Mouse (Mus musculus) forebrain, embryonic 16.5 days (tissue): ENCODE measurements around the gene Bicc1. TPM values are rescaled to one million over a fixed set of nuclear protein-coding genes. Genes with fewer than 3 reads are reported as not detected.

Experiments
- ATAC-seq: fragments of 200-750 bp; cut with Nextera tagmentation; 2 replicates; pipeline ENCODE4 v1.8.0; 2017; ENCODE audit warnings: mild to moderate bottlenecking, moderate library complexity
- H3K27ac ChIP-seq: fragments of 300-500 bp; sonication (generic); 2 replicates; pipeline ENCODE4 v1.5.1; 2014; ENCODE audit warnings: low read length, control low read depth
- H3K27me3 ChIP-seq: fragments of 300-500 bp; sonication (generic); replicated peaks from 2 replicates; pipeline ENCODE4 v1.6.1; 2014; ENCODE audit warnings: low read length; ENCODE audit not compliant: control insufficient read depth, insufficient read depth
- H3K36me3 ChIP-seq: fragments of 300-500 bp; sonication (generic); 2 replicates; pipeline ENCODE4 v1.6.1; 2014; ENCODE audit not compliant: control insufficient read depth, insufficient read depth
- H3K4me1 ChIP-seq: fragments of 300-500 bp; sonication (generic); replicated peaks from 2 replicates; pipeline ENCODE4 v1.6.1; 2014; ENCODE audit warnings: low read length; ENCODE audit not compliant: control insufficient read depth, insufficient read depth
- H3K4me2 ChIP-seq: fragments of 300-500 bp; sonication (generic); 2 replicates; pipeline ENCODE4 v1.6.1; 2014; ENCODE audit warnings: mild to moderate bottlenecking, low read length, control low read depth
- H3K4me3 ChIP-seq: fragments of 300-500 bp; sonication (generic); replicated peaks from 2 replicates; pipeline ENCODE4 v1.5.1; 2014; ENCODE audit warnings: mild to moderate bottlenecking, low read length, control low read depth
- H3K9ac ChIP-seq: fragments of 300-500 bp; sonication (generic); replicated peaks from 2 replicates; pipeline ENCODE4 v1.6.1; 2014; ENCODE audit warnings: low read depth, low read length, control low read depth
- H3K9me3 ChIP-seq: fragments of 300-500 bp; sonication (generic); 2 replicates; pipeline ENCODE4 v1.6.1; 2016; ENCODE audit warnings: low read length; ENCODE audit not compliant: control insufficient read depth
- WGBS: fragments of 180-500 bp; shearing (Covaris S2); extraction: QIAGEN DNeasy Blood & Tissue Kit; methylation state at CpG from one replicate; pipeline ENCODE4 v1.1.7; 2014; 5-methylcytosine and 5-hydroxymethylcytosine counted together
- polyA plus RNA-seq: library from polyadenylated mRNA; unstranded; fragments of >200 nt; fragmentation: Nextera tagmentation; extraction: Ambion mirVana; gene quantifications from 2 replicates; pipeline ENCODE4 v1.2.1, GENCODE M21; 2015

Bicc1 gene
- polyA plus RNA-seq, 1 experiment from 2014 or later, result 3.1 TPM

- Histone ChIP-seq H3K27ac (no peak overlapping the region), H3K4me2 (no peak overlapping the region), H3K36me3 (no peaks in the 10 kb centered on the region), H3K4me3 (no peak overlapping the region), H3K27me3 (no peaks in the 10 kb centered on the region), H3K4me1 (no peaks in the 10 kb centered on the region), H3K9me3 (no peaks in the 10 kb centered on the region), H3K9ac (no peak overlapping the region)
- 58% methylated on average over 1 of the region's 1 CpGs for WGBS
- ATAC-seq, result no peak
These were observed 239.6 kb downstream of the Bicc1 start for GRCm38 (mm10) chr10:70919851-70920250.

GRCm38 (mm10) chr10:70919031-70919663 is 240.4 kb downstream of the Bicc1 start:
- no peaks in the 10 kb centered on the region for H3K9me3 ChIP-seq
- H3K36me3 ChIP-seq, result no peaks in the 10 kb centered on the region
- no peak overlapping the region for H3K4me3 ChIP-seq
- H3K9ac ChIP-seq, result no peak overlapping the region
- H3K27ac ChIP-seq, result no peak overlapping the region
- no peak for ATAC-seq
- 79% methylated on average over 13 of the region's 13 CpGs for WGBS
- H3K4me1 ChIP-seq, result no peaks in the 10 kb centered on the region
- no peaks in the 10 kb centered on the region for H3K27me3 ChIP-seq
- no peak overlapping the region for H3K4me2 ChIP-seq

- H3K4me2 ChIP-seq, result no peak overlapping the region
- H3K9ac ChIP-seq, result no peak overlapping the region
- no peaks in the 10 kb centered on the region for H3K27me3 ChIP-seq
- 83% methylated on average over 6 of the region's 6 CpGs for WGBS
- H3K4me1 ChIP-seq, result no peaks in the 10 kb centered on the region
- no peak overlapping the region for H3K27ac ChIP-seq
- no peak overlapping the region for H3K4me3 ChIP-seq
- H3K36me3 ChIP-seq, result no peaks in the 10 kb centered on the region
- no peak for ATAC-seq
- 0 out of 2 replicates have a peak, but pooled peaks cover 2% of the 10 kb centered on the region for H3K9me3 ChIP-seq
These were observed 242.8 kb downstream of the Bicc1 start for GRCm38 (mm10) chr10:70916697-70917096.

- 93% methylated on average over 6 of the region's 6 CpGs for WGBS
- no peak overlapping the region for H3K4me3 ChIP-seq
- no peaks in the 10 kb centered on the region for H3K36me3 ChIP-seq
- no peak overlapping the region for H3K27ac ChIP-seq
- no peaks in the 10 kb centered on the region for H3K27me3 ChIP-seq
- ATAC-seq, result no peak
- 0 out of 2 replicates have a peak, but pooled peaks cover 2% of the 10 kb centered on the region for H3K9me3 ChIP-seq
- no peak overlapping the region for H3K4me2 ChIP-seq
- H3K9ac ChIP-seq, result no peak overlapping the region
- no peaks in the 10 kb centered on the region for H3K4me1 ChIP-seq
These were observed 244.4 kb downstream of the Bicc1 start for GRCm38 (mm10) chr10:70915096-70915495.

GRCm38 (mm10) chr10:70903936-70904335 is 255.6 kb downstream of the Bicc1 start:
- no peaks in the 10 kb centered on the region for H3K27me3 ChIP-seq
- H3K9ac ChIP-seq, result no peak overlapping the region
- no peaks in the 10 kb centered on the region; the same call in 1 of the 2 replicates for H3K4me1 ChIP-seq
- no peak overlapping the region for H3K4me2 ChIP-seq
- H3K4me3 ChIP-seq, result no peak overlapping the region
- no peaks in the 10 kb centered on the region for H3K36me3 ChIP-seq
- WGBS, result 68% methylated on average over 7 of the region's 7 CpGs
- H3K9me3 ChIP-seq, result no peaks in the 10 kb centered on the region
- no peak for ATAC-seq
- no peak overlapping the region for H3K27ac ChIP-seq

GRCm38 (mm10) chr10:70902751-70903485 is 256.6 kb downstream of the Bicc1 start:
- 64% methylated on average over 5 of the region's 5 CpGs for WGBS
- H3K27ac ChIP-seq, result no peak overlapping the region
- H3K4me1 ChIP-seq, result no peaks in the 10 kb centered on the region; the same call in 1 of the 2 replicates
- no peaks in the 10 kb centered on the region for H3K36me3 ChIP-seq
- no peaks in the 10 kb centered on the region for H3K27me3 ChIP-seq
- no peak overlapping the region for H3K4me3 ChIP-seq
- H3K4me2 ChIP-seq, result no peak overlapping the region
- no peak overlapping the region for H3K9ac ChIP-seq
- ATAC-seq, result no peak
- no peaks in the 10 kb centered on the region for H3K9me3 ChIP-seq

- Histone ChIP-seq H3K27ac (no peak overlapping the region), H3K4me3 (no peak overlapping the region), H3K36me3 (no peaks in the 10 kb centered on the region), H3K9me3 (no peaks in the 10 kb centered on the region), H3K4me1 (no peaks in the 10 kb centered on the region; the same call in 1 of the 2 replicates), H3K27me3 (no peaks in the 10 kb centered on the region), H3K4me2 (no peak overlapping the region), H3K9ac (no peak overlapping the region)
- WGBS, result 62% methylated on average over 11 of the region's 11 CpGs
- peak; percentile 76 for ATAC-seq
These were observed 258.2 kb downstream of the Bicc1 start for GRCm38 (mm10) chr10:70901193-70901875.

- Histone ChIP-seq H3K9ac (no peak overlapping the region), H3K4me1 (no peaks in the 10 kb centered on the region), H3K4me2 (no peak overlapping the region), H3K27ac (no peak overlapping the region), H3K4me3 (no peak overlapping the region), H3K27me3 (no peaks in the 10 kb centered on the region), H3K36me3 (no peaks in the 10 kb centered on the region), H3K9me3 (no peaks in the 10 kb centered on the region)
- 95% methylated on average over 8 of the region's 8 CpGs for WGBS
- no peak for ATAC-seq
These were observed 263.6 kb downstream of the Bicc1 start for GRCm38 (mm10) chr10:70895891-70896290.

- Histone ChIP-seq H3K27ac (no peak overlapping the region), H3K36me3 (no peaks in the 10 kb centered on the region), H3K4me3 (no peak overlapping the region), H3K4me1 (no peaks in the 10 kb centered on the region), H3K27me3 (no peaks in the 10 kb centered on the region), H3K9ac (no peak overlapping the region), H3K9me3 (no peaks in the 10 kb centered on the region), H3K4me2 (no peak overlapping the region)
- 91% methylated on average over 1 of the region's 1 CpGs for WGBS
- no peak for ATAC-seq
These were observed 281.5 kb downstream of the Bicc1 start for GRCm38 (mm10) chr10:70878046-70878445.
